Mouse (Mus musculus): ENCODE data around the gene Prkar2b. TPM values are rescaled to one million over a fixed set of nuclear protein-coding genes. Genes with fewer than 3 reads are reported as not detected.
A peak's percentile ranks its signal among the peaks of the same experiment; 100 is the strongest.
"Not testable (repeated sequence)": the region's sequence is repeated elsewhere in the genome, so short reads cannot be mapped to it uniquely, and the experiment has no call there.

Gene Prkar2b
- polyA plus RNA-seq, 1 experiment from 2014 or later = 123 TPM

DNA sequence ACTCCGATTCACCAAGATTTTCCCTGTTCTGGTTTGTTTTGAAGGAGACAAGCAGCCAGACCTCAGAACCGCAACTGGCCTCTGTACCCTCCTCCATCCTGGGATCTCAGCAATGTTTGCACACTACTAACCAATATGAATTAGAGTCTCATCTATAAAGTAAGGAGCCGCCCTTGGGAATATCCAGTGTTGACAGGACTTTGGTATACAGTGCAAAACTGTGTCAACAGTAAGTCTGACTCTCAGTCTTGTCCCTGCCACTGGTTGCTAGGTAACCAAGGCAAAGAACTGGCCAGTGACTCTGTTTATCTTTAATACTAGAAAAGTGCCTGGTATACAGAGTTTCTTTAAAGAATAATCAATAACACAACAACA is 42.7 kb downstream of the Prkar2b start:
- no peak overlapping the region for H3K4me2 ChIP-seq
- peaks cover 16% of the 10 kb centered on the region for H3K4me1 ChIP-seq
- H3K27ac ChIP-seq (replicated peaks) = no peak overlapping the region
- H3K9ac ChIP-seq (replicated peaks) = no peak overlapping the region
- no peak for ATAC-seq (ENCODE audit: low FRiP score)
- H3K36me3 ChIP-seq = no peaks in the 10 kb centered on the region
- H3K27me3 ChIP-seq (replicated peaks) = no peaks in the 10 kb centered on the region
- no peaks in the 10 kb centered on the region for H3K9me3 ChIP-seq (replicated peaks)
- no peak overlapping the region for H3K4me3 ChIP-seq (replicated peaks)
- 75% methylated on average over 3 of the region's 3 CpGs for WGBS

DNA sequence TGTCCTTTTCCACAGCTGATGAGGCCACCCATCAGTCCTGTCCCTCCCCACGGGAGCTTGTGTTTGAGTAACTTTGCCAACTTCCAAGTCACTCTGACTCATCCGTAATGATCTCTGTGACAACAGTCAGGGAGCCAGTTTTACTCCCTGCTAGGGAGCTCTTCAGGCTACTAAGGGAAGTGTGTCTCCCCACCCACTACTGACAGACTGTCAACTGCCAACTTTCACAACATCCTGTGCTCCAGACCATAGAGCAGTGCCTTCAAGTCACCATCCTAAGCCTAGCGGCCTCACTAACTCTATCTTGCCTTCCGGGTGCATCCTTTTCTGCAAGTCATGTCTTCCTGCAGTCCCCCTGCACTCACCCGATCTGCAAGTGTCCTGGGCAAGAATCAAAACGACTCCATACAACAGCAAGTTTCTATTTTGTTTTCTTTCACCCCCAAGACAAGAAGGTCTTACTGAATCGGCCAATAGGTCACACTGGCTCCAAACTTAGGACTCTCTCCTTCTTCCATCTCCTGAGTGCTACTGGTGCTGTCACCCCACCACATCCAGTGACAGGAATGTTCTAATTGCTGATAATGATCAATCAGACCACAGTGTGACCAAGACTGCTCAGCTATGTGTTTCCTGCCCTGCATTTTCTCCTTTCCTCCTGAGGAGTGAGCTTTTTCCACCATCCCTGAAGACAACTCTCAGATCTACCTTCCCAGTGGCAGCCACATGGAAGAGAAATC is 43.3 kb downstream of the Prkar2b start:
- 70% methylated on average over 7 of the region's 7 CpGs for WGBS

DNA sequence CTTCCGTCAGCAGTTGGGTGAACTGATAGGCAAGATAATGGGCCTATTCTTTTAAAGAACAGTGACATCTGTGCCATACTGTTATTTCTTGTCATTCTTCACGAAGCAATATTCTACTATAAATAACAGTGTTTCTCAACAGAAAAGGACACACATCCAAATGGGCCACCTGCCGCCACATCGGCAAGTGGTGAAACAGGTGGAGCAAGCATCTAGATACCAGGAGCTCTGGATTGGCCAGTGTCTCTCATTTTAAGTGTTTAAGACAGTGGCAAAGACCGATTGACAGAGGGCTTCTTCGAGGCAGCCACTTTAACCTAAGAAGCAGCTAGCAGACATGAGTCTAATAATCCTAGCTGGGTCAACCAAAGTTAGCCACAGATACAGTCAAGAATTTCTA is 44.6 kb downstream of the Prkar2b start:
- Histone ChIP-seq H3K4me2 (no peak overlapping the region), H3K27me3 (replicated peaks) (no peaks in the 10 kb centered on the region), H3K36me3 (no peaks in the 10 kb centered on the region), H3K4me1 (peaks cover 16% of the 10 kb centered on the region), H3K4me3 (replicated peaks) (no peak overlapping the region), H3K9me3 (replicated peaks) (no peaks in the 10 kb centered on the region), H3K27ac (replicated peaks) (no peak overlapping the region), H3K9ac (replicated peaks) (no peak overlapping the region)
- WGBS = 77% methylated on average over 6 of the region's 6 CpGs
- no peak for ATAC-seq (ENCODE audit: low FRiP score)

More for the DNA sequence above, 43.3 kb downstream of the Prkar2b start:
- Histone ChIP-seq H3K4me2 (no peak overlapping the region), H3K36me3 (no peaks in the 10 kb centered on the region), H3K9ac (replicated peaks) (no peak overlapping the region), H3K4me3 (replicated peaks) (no peak overlapping the region), H3K27me3 (replicated peaks) (no peaks in the 10 kb centered on the region), H3K27ac (replicated peaks) (no peak overlapping the region), H3K4me1 (peaks cover 16% of the 10 kb centered on the region), H3K9me3 (replicated peaks) (no peaks in the 10 kb centered on the region)
- no peak for ATAC-seq (ENCODE audit: low FRiP score)

DNA sequence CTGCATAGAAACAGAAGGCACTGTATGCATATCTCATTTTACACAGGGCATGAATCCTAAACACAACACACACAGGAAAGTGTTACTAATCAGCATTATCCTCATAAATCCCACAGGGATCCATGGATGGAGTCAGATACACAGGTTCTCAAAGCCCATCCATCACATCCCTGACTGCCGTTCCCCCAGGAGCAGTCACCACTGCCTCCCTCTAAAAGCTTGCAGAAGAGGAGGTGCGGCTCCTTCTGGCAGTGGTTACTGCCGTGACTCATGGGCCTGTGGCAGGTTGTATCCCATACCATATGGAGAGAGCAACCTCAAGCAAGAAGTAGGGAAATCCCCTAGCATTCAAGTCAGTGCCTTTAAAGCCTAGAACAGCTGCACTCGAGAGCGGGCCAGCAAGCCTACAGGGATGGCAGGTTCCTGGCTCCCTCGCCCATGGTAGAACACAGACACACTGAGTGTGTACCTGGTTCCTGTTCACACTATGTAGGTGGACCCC is 45.8 kb downstream of the Prkar2b start:
- Histone ChIP-seq H3K27me3 (replicated peaks) (no peaks in the 10 kb centered on the region), H3K4me3 (replicated peaks) (no peak overlapping the region), H3K4me2 (no peak overlapping the region), H3K9me3 (replicated peaks) (no peaks in the 10 kb centered on the region), H3K9ac (replicated peaks) (no peak overlapping the region), H3K4me1 (peaks cover 16% of the 10 kb centered on the region), H3K36me3 (peaks cover 5% of the 10 kb centered on the region; the same call in 1 of the 2 replicates), H3K27ac (replicated peaks) (no peak overlapping the region)
- WGBS = 36% methylated on average over 6 of the region's 6 CpGs
- ATAC-seq (ENCODE audit: low FRiP score) = peak; percentile 26; the same call in 1 of the 2 replicates

DNA sequence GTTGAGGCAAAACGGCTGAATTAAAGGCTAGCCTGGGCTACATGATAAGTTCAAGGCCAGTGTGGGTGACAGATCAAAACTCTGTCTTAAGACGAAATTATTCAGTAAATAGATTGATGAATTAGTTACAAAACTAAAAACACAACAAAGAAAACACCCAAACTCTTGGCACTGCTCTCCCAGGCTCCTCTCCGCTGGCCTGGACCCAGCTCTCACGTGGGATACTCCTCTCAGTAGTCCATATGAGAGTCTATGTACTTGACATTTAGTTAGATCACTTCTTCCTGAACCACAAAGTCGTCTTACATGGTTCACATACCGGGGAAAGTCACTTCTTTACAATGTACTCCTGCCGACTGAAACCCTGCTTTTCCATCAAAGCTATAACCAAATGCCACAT is 46.3 kb downstream of the Prkar2b start:
- no peak overlapping the region for H3K4me3 ChIP-seq (replicated peaks)
- peaks cover 5% of the 10 kb centered on the region; the same call in 1 of the 2 replicates for H3K36me3 ChIP-seq
- no peak overlapping the region for H3K9ac ChIP-seq (replicated peaks)
- ATAC-seq (ENCODE audit: low FRiP score) = no peak
- H3K27me3 ChIP-seq (replicated peaks) = no peaks in the 10 kb centered on the region
- H3K9me3 ChIP-seq (replicated peaks) = no peaks in the 10 kb centered on the region
- no peak overlapping the region for H3K27ac ChIP-seq (replicated peaks)
- WGBS = 57% methylated on average over 7 of the region's 7 CpGs
- no peak overlapping the region for H3K4me2 ChIP-seq
- peaks cover 16% of the 10 kb centered on the region for H3K4me1 ChIP-seq

DNA sequence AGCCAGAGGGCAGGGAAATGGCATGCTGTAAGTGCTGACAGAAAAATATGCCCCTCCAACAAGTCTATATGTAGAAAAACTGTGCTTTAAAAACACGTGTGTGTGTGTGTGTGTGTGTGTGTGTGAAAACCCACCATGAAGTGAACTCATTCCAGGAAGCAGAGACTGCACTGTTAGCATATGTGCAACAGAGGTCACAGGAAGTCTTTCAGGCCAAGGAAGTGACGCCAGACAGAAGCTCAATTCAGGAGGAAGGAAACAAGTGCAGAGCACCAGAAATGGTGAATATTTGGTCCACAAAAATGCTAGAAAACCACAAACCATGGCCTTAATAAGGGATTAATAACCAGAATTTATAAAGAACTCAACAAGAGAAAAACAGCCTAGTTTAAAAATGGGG is 48.9 kb downstream of the Prkar2b start:
- H3K4me1 ChIP-seq = peaks cover 9% of the 10 kb centered on the region
- H3K27ac ChIP-seq (replicated peaks) = no peak overlapping the region
- H3K4me3 ChIP-seq (replicated peaks) = no peak overlapping the region
- H3K9me3 ChIP-seq (replicated peaks) = no peaks in the 10 kb centered on the region
- no peak overlapping the region for H3K9ac ChIP-seq (replicated peaks)
- ATAC-seq (ENCODE audit: low FRiP score) = no peak
- H3K36me3 ChIP-seq = peaks cover 5% of the 10 kb centered on the region; the same call in 1 of the 2 replicates
- no peak overlapping the region for H3K4me2 ChIP-seq
- WGBS = 67% methylated on average over 2 of the region's 2 CpGs
- H3K27me3 ChIP-seq (replicated peaks) = no peaks in the 10 kb centered on the region

DNA sequence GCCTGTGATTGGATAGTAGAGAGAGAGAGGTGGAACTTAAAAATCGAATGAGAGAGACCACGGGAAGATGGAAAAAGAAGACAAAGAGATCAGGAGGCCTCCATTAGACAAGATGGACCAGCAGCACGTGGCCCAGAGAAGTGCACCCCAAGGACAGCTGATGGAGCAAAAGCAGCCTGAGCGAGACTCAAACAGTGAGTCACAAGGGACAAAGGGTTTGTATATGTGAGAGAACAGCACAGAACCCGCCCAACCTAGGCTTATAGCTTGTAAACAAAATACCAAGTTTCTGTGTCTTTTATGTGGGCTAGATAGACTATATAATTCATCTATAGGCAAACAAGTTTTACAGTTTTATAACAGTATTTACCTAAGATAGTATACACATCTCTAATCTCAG is 50.0 kb downstream of the Prkar2b start:
- Histone ChIP-seq H3K9me3 (replicated peaks) (no peaks in the 10 kb centered on the region), H3K9ac (replicated peaks) (no peak overlapping the region), H3K4me3 (replicated peaks) (no peak overlapping the region), H3K27ac (replicated peaks) (no peak overlapping the region), H3K36me3 (peaks cover 5% of the 10 kb centered on the region; the same call in 1 of the 2 replicates), H3K4me1 (peaks cover 9% of the 10 kb centered on the region), H3K27me3 (replicated peaks) (no peaks in the 10 kb centered on the region), H3K4me2 (no peak overlapping the region)
- ATAC-seq (ENCODE audit: low FRiP score) = no peak
- 86% methylated on average over 5 of the region's 5 CpGs for WGBS

DNA sequence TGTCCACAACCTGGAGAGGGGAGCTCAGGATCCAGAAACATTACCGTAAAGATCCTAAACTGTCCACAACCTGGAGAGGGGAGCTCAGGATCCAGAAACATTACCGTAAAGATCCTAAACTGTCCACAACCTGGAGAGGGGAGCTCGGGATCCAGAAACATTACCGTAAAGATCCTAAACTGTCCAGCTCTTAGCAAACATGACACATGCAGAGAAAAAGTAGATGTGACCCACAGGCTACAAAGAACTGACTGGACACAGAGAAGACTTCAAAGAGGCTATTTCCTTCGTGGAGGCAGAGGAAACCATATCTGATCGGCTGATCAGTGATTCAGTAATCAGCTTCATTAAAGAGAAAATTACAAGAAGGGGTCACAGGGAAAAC is 51.1 kb downstream of the Prkar2b start:
- not testable (repeated sequence) for ATAC-seq (ENCODE audit: low FRiP score); H3K4me2 ChIP-seq; H3K27ac ChIP-seq (replicated peaks); H3K9ac ChIP-seq (replicated peaks); H3K4me3 ChIP-seq (replicated peaks); H3K27me3 ChIP-seq (replicated peaks); H3K36me3 ChIP-seq; H3K4me1 ChIP-seq; H3K9me3 ChIP-seq (replicated peaks)
- WGBS = 57% methylated on average over 5 of the region's 6 CpGs

DNA sequence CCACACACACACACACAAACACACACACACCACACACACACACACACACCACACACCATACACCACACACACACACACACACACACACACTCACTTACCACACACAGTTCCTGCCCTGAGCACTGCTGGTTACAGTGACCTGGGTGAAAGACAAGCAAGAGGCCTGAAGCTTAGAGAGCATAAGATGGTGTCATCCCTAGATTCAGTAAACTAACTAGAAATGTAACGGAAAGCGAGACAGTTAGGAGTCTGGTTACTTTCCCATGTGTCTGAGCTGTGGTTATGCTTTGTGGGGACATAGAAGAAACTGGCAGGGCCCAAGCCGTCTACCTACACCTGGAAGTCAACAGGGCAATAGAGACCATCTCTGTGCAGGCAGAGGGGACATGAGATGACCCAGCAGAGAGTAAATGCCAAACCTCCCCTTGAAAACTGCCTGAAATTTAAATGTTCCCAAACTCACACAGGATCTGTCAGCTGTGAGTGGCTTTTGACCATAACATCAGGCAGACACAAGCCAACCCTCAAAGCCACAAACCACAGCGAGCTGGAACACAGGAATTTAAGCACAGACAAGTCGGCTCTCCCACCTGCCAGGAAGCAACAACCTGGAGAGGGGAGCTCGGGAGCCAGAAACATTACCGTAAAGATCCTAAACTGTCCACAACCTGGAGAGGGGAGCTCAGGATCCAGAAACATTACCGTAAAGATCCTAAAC is 51.7 kb downstream of the Prkar2b start:
- Histone ChIP-seq H3K36me3 (peaks cover 5% of the 10 kb centered on the region; the same call in 1 of the 2 replicates), H3K4me3 (replicated peaks) (no peak overlapping the region), H3K27ac (replicated peaks) (no peak overlapping the region), H3K4me2 (no peak overlapping the region), H3K4me1 (no peaks in the 10 kb centered on the region), H3K9ac (replicated peaks) (no peak overlapping the region), H3K27me3 (replicated peaks) (no peaks in the 10 kb centered on the region), H3K9me3 (replicated peaks) (no peaks in the 10 kb centered on the region)
- no peak for ATAC-seq (ENCODE audit: low FRiP score)
- 27% methylated on average over 8 of the region's 8 CpGs for WGBS

DNA sequence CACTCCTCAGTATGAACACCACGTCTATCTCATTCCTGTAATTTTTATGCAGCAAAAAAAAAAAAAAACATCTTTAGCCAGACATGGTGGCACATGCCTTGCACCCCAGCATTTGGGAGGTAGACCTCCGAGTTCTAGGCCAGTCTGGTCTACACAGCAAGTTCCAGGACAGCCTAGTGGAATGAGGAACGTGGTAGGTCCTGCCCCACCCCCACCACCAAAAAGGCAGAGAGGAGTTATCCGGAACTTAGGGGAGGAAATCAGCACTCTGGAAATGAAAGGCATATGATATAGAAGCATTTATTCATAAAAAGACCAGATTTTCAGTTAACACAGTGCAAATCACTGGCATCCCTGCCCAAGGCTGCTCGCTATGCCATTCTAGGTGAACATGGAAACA is 52.4 kb downstream of the Prkar2b start:
- no peaks in the 10 kb centered on the region for H3K9me3 ChIP-seq (replicated peaks)
- H3K27ac ChIP-seq (replicated peaks) = no peak overlapping the region
- no peaks in the 10 kb centered on the region for H3K4me1 ChIP-seq
- H3K9ac ChIP-seq (replicated peaks) = no peak overlapping the region
- H3K4me3 ChIP-seq (replicated peaks) = no peak overlapping the region
- ATAC-seq (ENCODE audit: low FRiP score) = no peak
- no peak overlapping the region for H3K4me2 ChIP-seq
- H3K36me3 ChIP-seq = peaks cover 5% of the 10 kb centered on the region; the same call in 1 of the 2 replicates
- 84% methylated on average over 5 of the region's 5 CpGs for WGBS
- no peaks in the 10 kb centered on the region for H3K27me3 ChIP-seq (replicated peaks)

DNA sequence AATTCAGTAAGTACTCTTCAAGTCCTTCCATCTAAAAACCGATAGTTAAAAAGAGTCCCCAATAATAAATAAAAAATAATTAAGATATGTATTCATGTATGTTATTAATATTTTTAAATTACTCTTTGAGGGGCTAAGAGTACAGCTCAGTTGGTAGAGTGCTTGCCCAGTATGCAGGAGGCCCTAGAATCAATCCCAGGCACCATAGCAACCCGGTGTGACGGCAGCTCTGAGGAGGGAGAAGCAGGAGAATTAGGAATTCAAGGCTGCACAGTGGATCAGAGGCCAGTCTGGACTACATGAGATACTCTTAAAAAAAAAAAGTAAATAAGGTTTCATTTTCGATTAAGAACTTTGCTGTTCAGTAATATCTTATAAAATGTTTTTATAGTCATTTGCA is 53.5 kb downstream of the Prkar2b start:
- no peaks in the 10 kb centered on the region for H3K9me3 ChIP-seq (replicated peaks)
- H3K9ac ChIP-seq (replicated peaks) = no peak overlapping the region
- no peak overlapping the region for H3K4me2 ChIP-seq
- H3K27me3 ChIP-seq (replicated peaks) = no peaks in the 10 kb centered on the region
- no peak overlapping the region for H3K27ac ChIP-seq (replicated peaks)
- no peak for ATAC-seq (ENCODE audit: low FRiP score)
- H3K4me1 ChIP-seq = no peaks in the 10 kb centered on the region
- peaks cover 5% of the 10 kb centered on the region; the same call in 1 of the 2 replicates for H3K36me3 ChIP-seq
- H3K4me3 ChIP-seq (replicated peaks) = no peak overlapping the region
- WGBS = 86% methylated on average over 4 of the region's 4 CpGs

DNA sequence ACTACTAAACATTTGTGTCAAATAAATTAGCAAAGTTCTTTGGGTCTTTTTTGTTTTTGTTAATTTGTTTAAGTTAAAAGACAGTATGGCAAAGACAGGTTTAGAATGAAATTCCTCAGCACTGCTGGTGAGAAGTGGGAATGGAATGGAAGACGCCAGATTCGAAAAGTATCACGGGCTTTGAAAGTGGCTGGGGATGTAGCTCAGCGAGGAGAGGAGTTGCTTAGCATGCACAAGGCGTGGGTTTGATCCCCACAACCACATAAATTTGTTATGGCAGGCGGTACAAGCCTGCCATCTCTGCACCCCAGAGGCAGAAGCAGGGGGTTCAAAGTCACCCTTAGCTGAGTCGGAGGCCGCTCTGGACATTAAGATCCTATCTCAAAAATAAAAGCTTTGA is 54.1 kb downstream of the Prkar2b start:
- ATAC-seq (ENCODE audit: low FRiP score) = no peak
- Histone ChIP-seq H3K27me3 (replicated peaks) (no peaks in the 10 kb centered on the region), H3K9ac (replicated peaks) (no peak overlapping the region), H3K36me3 (peaks cover 5% of the 10 kb centered on the region; the same call in 1 of the 2 replicates), H3K4me3 (replicated peaks) (no peak overlapping the region), H3K9me3 (replicated peaks) (no peaks in the 10 kb centered on the region), H3K27ac (replicated peaks) (no peak overlapping the region), H3K4me1 (no peaks in the 10 kb centered on the region), H3K4me2 (no peak overlapping the region)
- WGBS = 90% methylated on average over 8 of the region's 8 CpGs
